Mouse (Mus musculus) liver, adult 2 months (tissue): Measurements from ENCODE around the gene Wnt10a. TPM values are rescaled to one million over a fixed set of nuclear protein-coding genes. Genes with fewer than 3 reads are reported as not detected.

Experiments used
- DNase-seq: peaks from one replicate; pipeline ENCODE4 v3.0.0-alpha.2; 2011; ENCODE audit warnings: low read depth, low spot score; ENCODE audit errors: extremely low read depth
- H3K27ac ChIP-seq: fragments of 200-500 bp; replicated peaks from 2 replicates; pipeline ENCODE4 v1.5.1; 2012; ENCODE audit warnings: low read depth, mild to moderate bottlenecking, control low read depth, inconsistent platforms, low read length; ENCODE audit not compliant: insufficient read depth
- H3K27me3 ChIP-seq: fragments of 200-500 bp; 2 replicates; pipeline ENCODE4 v1.6.1; 2012; ENCODE audit warnings: mild to moderate bottlenecking, moderate library complexity, low read length, inconsistent platforms; ENCODE audit not compliant: control insufficient read depth, insufficient read depth
- H3K36me3 ChIP-seq: fragments of 200-500 bp; 2 replicates; pipeline ENCODE4 v1.6.1; 2012; ENCODE audit warnings: low read length, inconsistent platforms; ENCODE audit not compliant: control insufficient read depth, insufficient read depth
- H3K4me1 ChIP-seq: fragments of 200-500 bp; 2 replicates; pipeline ENCODE4 v1.6.1; 2011; ENCODE audit warnings: low read length; ENCODE audit not compliant: control insufficient read depth, insufficient read depth
- H3K4me3 ChIP-seq: fragments of 200-500 bp; 2 replicates; pipeline ENCODE4 v1.5.1; 2011; ENCODE audit warnings: low read depth, mild to moderate bottlenecking, control low read depth, low read length, moderate library complexity; ENCODE audit not compliant: insufficient read depth
- H3K79me2 ChIP-seq: fragments of 200-500 bp; 2 replicates; pipeline ENCODE4 v1.6.1; 2012; ENCODE audit warnings: inconsistent platforms, mild to moderate bottlenecking, low read length, moderate library complexity; ENCODE audit not compliant: control insufficient read depth, insufficient read depth
- H3K9ac ChIP-seq: fragments of 200-500 bp; 2 replicates; pipeline ENCODE4 v1.6.1; 2012; ENCODE audit warnings: low read depth, mild to moderate bottlenecking, control low read depth, inconsistent platforms, low read length
- CTCF ChIP-seq: fragments of 200-500 bp; IDR thresholded peaks from 2 replicates; pipeline ENCODE4 v1.5.1; 2011; ENCODE audit warnings: low read depth, low read length, control low read depth
- POLR2A ChIP-seq: fragments of 200-500 bp; IDR thresholded peaks from 2 replicates; pipeline ENCODE4 v1.6.1; 2011; ENCODE audit warnings: low read length, control low read depth; ENCODE audit not compliant: insufficient read depth; ENCODE audit errors: extremely low read depth
- WGBS: fragments of 180-500 bp; shearing (Covaris S2); methylation state at CpG from one replicate; pipeline ENCODE4 v1.1.7; 2018; 5-methylcytosine and 5-hydroxymethylcytosine counted together
- polyA plus RNA-seq: library from polyadenylated mRNA; depleted of rRNA; stranded (reverse); fragments of >200 nt; gene quantifications from 2 replicates; pipeline ENCODE4 v1.2.3, GENCODE M21; 2012
- total RNA-seq: library from RNA; depleted of rRNA; stranded (reverse); fragments of >200 nt; gene quantifications from 2 replicates; pipeline ENCODE4 v1.2.3, GENCODE M21; 2014

Gene Wnt10a
- total and polyA plus RNA-seq, 2 experiments: not detected

GRCm38 (mm10) chr1:74805340-74805835 is 14.1 kb downstream of the Wnt10a start:
- Histone ChIP-seq H3K9ac (no peak overlapping the region), H3K36me3 (no peaks in the 10 kb centered on the region), H3K27me3 (peaks cover 13% of the 10 kb centered on the region), H3K79me2 (no peaks in the 10 kb centered on the region), H3K27ac (no peak overlapping the region), H3K4me1 (peaks cover 7% of the 10 kb centered on the region), H3K4me3 (no peak overlapping the region)
- 32% methylated on average over 4 of the region's 4 CpGs for WGBS
- DNase-seq: no peak
- no peak for TF ChIP-seq CTCF
- TF ChIP-seq POLR2A: no peak

- Histone ChIP-seq H3K36me3 (no peaks in the 10 kb centered on the region), H3K27me3 (peaks cover 9% of the 10 kb centered on the region), H3K79me2 (no peaks in the 10 kb centered on the region), H3K4me3 (no peak overlapping the region), H3K27ac (no peak overlapping the region), H3K4me1 (peaks cover 7% of the 10 kb centered on the region), H3K9ac (no peak overlapping the region)
- no peak for DNase-seq
- no peak for TF ChIP-seq POLR2A
- TF ChIP-seq CTCF: no peak
- WGBS: 24% methylated on average over 5 of the region's 5 CpGs
These were observed 14.5 kb downstream of the Wnt10a start for GRCm38 (mm10) chr1:74805843-74806242.

GRCm38 (mm10) chr1:74806360-74807311 is 15.3 kb downstream of the Wnt10a start:
- Histone ChIP-seq H3K79me2 (no peaks in the 10 kb centered on the region), H3K36me3 (no peaks in the 10 kb centered on the region), H3K4me1 (peaks cover 7% of the 10 kb centered on the region), H3K27me3 (peaks cover 7% of the 10 kb centered on the region; the same call in 1 of the 2 replicates), H3K9ac (no peak overlapping the region), H3K27ac (no peak overlapping the region), H3K4me3 (no peak overlapping the region)
- 3% methylated on average over 38 of the region's 38 CpGs for WGBS
- DNase-seq: peak; percentile 13
- TF ChIP-seq CTCF: peak; percentile 42
- no peak for TF ChIP-seq POLR2A

- H3K36me3 ChIP-seq: no peaks in the 10 kb centered on the region
- no peak overlapping the region for H3K4me3 ChIP-seq
- TF ChIP-seq POLR2A (no peak), CTCF (no peak)
- no peaks in the 10 kb centered on the region for H3K79me2 ChIP-seq
- peaks cover 7% of the 10 kb centered on the region for H3K4me1 ChIP-seq
- H3K27ac ChIP-seq: no peak overlapping the region
- WGBS: 11% methylated on average over 23 of the region's 23 CpGs
- no peak overlapping the region for H3K9ac ChIP-seq
- peaks cover 7% of the 10 kb centered on the region; the same call in 1 of the 2 replicates for H3K27me3 ChIP-seq
- peak; percentile 82 for DNase-seq
These were observed 16.3 kb downstream of the Wnt10a start for GRCm38 (mm10) chr1:74807551-74808071.

- no peak overlapping the region for H3K9ac ChIP-seq
- no peaks in the 10 kb centered on the region for H3K36me3 ChIP-seq
- peak; percentile 63 for DNase-seq
- H3K27me3 ChIP-seq: peaks cover 7% of the 10 kb centered on the region; the same call in 1 of the 2 replicates
- 2% methylated on average over 16 of the region's 16 CpGs for WGBS
- no peak for TF ChIP-seq POLR2A
- peak; percentile 94 for TF ChIP-seq CTCF
- H3K4me1 ChIP-seq: peaks cover 7% of the 10 kb centered on the region
- no peaks in the 10 kb centered on the region for H3K79me2 ChIP-seq
- no peak overlapping the region for H3K27ac ChIP-seq
- H3K4me3 ChIP-seq: no peak overlapping the region
These were observed 16.8 kb downstream of the Wnt10a start for GRCm38 (mm10) chr1:74808078-74808477.
